Mouse (Mus musculus): ENCODE results near the gene Zscan29.
"Not testable (repeated sequence)": the region's sequence is repeated elsewhere in the genome, so short reads cannot be mapped to it uniquely, and the experiment has no call there.

Zscan29 gene

DNA sequence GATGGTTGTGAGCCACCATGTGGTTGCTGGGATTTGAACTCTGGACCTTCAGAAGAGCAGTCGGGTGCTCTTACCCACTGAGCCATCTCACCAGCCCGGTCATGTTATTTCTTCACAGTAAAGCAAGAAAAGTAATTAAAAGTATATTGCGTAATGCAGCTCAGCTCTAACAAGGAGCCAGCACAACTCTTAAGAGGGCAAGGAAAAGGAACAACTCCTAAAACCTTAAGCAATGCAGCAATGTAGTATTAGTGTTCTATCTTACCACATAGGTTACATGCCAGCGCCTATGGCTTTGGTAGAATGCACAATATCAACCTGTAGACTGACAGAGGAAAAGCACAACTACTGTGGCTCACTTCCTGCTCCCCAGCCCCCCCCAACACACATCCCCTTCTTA lies 33.6 kb downstream of the Zscan29 start:
- no peak for DNase-seq (ENCODE audit: low spot score)

DNA sequence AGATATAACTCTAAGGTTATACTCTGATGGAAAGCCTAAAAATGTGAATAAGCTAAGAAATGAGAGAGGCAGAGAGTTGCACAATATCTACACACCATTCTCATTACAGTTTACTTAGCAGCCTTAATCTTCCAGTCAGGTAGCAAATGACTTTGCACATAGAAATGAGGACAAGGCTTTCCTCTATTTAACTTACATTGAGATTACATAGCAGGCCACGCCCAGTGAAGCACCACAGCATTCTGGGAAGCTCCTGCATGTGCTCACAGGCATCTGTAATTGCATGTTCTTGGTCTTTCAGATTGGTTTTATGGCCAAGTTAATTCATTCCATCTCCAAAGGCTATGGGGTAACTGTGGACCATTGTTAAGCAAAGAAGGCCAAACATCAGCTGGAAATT lies 38.1 kb downstream of the Zscan29 start:
- DNase-seq (ENCODE audit: low spot score), result no peak

DNA sequence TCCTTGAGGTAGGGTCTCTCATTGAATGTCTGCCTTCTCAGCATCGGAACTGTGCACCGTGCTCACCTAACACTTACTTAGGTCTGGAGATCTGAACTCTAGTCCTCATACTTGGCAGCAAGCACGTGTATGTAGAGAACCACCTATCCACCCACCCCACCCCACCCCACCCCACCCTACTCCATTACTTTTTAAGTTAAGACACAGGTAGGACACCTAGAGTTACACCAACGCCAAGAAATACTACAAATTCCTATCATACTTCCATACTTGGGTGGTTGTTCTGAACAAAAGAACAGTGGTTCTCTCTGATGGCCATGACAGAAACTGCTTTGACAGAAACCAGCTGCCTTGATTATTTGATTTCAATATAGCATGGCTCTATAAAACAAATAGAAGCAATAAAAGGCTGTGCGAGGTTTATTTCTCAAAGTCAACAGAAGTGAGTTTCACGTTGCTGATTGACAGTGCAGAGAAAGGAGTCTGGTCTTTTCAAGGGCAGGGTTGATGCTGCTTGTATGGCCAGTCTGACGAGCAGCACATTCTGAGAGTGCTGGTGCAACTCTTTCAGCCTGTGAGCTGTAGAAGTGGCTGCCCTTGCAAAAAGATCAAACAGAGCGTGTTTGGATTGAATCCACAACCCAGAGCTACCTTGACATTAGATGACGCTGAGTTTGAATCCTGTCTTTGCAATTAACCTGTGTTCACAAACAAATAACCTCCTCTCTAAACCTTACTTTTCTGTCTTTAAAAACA lies 41.9 kb downstream of the Zscan29 start:
- no peak for DNase-seq (ENCODE audit: low spot score)

DNA sequence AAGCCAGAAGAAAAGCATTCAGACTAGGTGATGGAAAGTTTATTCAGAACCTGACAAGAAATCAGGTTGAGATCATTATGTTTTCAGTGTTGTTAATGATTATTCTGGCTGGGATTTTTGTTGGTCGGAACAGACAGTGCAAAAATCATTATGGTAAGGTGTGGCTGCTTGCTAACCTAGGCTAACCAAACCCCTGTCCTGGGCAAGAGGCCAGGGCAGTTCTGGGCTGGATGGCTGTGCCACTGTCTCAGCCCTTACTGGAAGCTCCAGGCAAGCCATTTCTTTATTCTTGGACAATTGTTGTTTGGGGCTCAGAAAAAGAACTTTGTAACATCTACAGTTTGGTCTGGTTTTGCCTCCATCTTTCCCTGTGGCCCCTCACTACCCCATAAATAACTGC lies 43.4 kb downstream of the Zscan29 start:
- no peak for DNase-seq (ENCODE audit: low spot score)

DNA sequence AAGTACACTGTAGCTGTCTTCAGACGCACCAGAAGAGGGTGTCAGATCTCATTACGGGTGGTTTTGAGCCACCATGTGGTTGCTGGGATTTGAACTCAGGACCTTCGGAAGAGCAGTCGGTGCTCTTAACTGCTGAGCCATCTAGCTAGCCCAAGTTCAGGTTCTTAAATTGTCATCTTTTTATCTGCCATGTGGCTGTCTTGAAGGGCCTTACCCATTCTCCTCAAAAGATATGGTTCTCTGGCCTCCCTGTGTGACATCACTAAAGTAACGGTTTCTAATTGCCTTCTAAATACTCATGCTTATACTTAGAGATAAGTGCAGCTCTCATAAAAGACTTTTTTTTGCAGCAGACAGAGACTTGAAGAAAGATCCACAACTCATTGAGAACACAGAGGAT lies 44.6 kb downstream of the Zscan29 start:
- DNase-seq (ENCODE audit: low spot score), result not testable (repeated sequence)

DNA sequence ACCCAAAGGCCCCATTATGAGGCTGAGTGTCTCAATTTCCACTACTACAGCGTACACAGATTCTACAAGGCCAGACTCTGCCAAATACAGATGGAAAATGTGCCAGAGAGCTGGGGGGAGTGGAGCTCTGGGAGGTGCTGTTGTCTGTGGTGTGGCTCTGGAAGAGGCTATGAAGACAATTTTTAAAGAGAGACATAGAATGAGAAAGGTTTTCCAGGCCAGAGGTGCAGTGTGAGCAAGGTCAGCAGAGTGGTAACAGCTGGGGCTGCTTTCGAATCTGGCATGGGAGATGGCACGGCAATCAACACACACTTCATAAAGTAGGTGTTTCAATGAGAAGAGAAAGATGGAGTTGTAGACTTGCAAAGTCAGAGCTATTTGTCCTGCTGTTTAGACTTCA lies 51.7 kb downstream of the Zscan29 start:
- DNase-seq (ENCODE audit: low spot score), result no peak

DNA sequence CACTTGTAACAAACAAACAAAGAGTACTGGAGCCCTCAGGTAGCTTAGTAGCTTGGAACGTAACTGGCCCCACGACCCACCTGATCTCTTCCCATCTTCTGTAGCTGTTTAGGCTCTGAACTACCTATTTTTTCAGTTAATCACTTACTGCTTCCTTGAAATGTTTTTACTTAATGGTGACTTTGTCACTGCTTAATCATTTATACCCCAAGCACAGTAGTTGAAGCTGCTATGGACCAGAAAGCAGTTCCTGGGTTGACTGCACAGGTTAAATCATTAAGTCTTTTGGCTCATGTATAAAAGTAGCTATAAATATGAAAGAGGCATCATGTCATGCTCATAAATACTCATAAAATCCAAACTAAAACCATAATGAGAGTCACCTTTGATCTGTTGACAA lies 55.5 kb downstream of the Zscan29 start:
- no peak for DNase-seq (ENCODE audit: low spot score)

DNA sequence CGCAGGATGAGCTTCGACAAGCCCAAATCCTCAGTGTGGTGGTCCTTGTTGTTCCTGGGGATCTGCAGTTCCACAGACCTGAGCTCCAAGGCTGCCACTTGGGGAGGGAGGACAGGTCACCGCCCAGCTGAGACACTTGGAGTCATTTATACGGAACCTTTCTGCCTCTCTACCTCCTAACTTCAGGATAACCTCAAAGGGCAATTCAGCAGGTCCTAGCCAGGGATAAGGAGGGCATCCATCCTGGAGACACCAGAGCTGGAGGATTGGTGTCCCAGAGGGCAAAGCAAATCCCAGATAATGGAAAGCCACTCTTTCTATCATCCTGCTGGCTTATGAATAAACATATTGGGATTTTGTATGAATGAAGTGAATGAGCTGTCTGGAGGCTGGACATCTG lies 61.2 kb downstream of the Zscan29 start, which contains the start of gene Tgm7:
Gene Tgm7 (minus strand): TSS at position 101 of the 400 bp plus-strand sequence.
- no peak for DNase-seq (ENCODE audit: low spot score)
